ENCODE assay signal across 28 mouse cellular contexts in genomic region chr6:83634106-83634505, GRCm38 (mm10). TPM values are rescaled to one million over a fixed set of nuclear protein-coding genes. Genes with fewer than 3 reads are reported as not detected.
A peak's percentile ranks its signal among the peaks of the same experiment; 100 is the strongest.
DNase-seq lines count a peak whose midpoint lies in the region; ATAC-seq and TF ChIP-seq lines count a peak whose summit lies in the region.
"Not testable (repeated sequence)": the region's sequence is repeated elsewhere in the genome, so short reads cannot be mapped to it uniquely, and the experiment has no call there.
"Had no signal": no experiment of that assay in that cellular context is flagged by ENCODE, and none has a peak within 500 bp of the region (broad histone marks: within the 10 kb centered on the region; RNA-seq: fewer than 3 reads in every experiment).

No protein-coding gene starts in this region.

- 35% methylated on average over 5 of the region's 5 CpGs for WGBS in kidney, embryonic 16.5 days
- 23% methylated on average over 5 of the region's 5 CpGs for WGBS in lung, embryonic 14.5 days

- ATAC-seq in kidney, embryonic 16.5 days (ENCODE audit: low FRiP score, low TSS enrichment), result 0 out of 2 replicates have a peak, but pooled peaks have one; percentile 39
- not testable (repeated sequence) for ATAC-seq in lung, embryonic 14.5 days (ENCODE audit: insufficient read depth)

- H3K27me3 ChIP-seq in kidney, embryonic 16.5 days (ENCODE audit: insufficient read depth, low read length); lung, embryonic 14.5 days (ENCODE audit: insufficient read depth, low read length): not testable (repeated sequence)

- not testable (repeated sequence) for H3K36me3 ChIP-seq in kidney, embryonic 16.5 days (ENCODE audit: insufficient read depth, low read length); lung, embryonic 14.5 days (ENCODE audit: insufficient read depth)

- not testable (repeated sequence) for TF ChIP-seq CTCF in lung, embryonic 14.5 days (IDR thresholded peaks at IDR 0.05; ENCODE audit: low read depth)

- not testable (repeated sequence) for H3K4me1 ChIP-seq in kidney, embryonic 16.5 days (ENCODE audit: insufficient read depth, low read length); lung, embryonic 14.5 days (ENCODE audit: insufficient read depth)

- not testable (repeated sequence) for H3K9me3 ChIP-seq in kidney, embryonic 16.5 days (ENCODE audit: low read length); lung, embryonic 14.5 days (ENCODE audit: low read depth, low read length)

- not testable (repeated sequence) for H3K4me3 ChIP-seq in kidney, embryonic 16.5 days (ENCODE audit: low read length); lung, embryonic 14.5 days (ENCODE audit: low read depth, low read length)

- not testable (repeated sequence) for H3K27ac ChIP-seq in kidney, embryonic 16.5 days (ENCODE audit: low read length); lung, embryonic 14.5 days (ENCODE audit: low read depth)

- H3K9ac ChIP-seq in kidney, embryonic 16.5 days (replicated peaks; ENCODE audit: low read length); lung, embryonic 14.5 days: not testable (repeated sequence)

- not testable (repeated sequence) for H3K4me2 ChIP-seq in kidney, embryonic 16.5 days (replicated peaks; ENCODE audit: low read depth, low read length); lung, embryonic 14.5 days

- DNase-seq in 3T3-L1 (ENCODE audit: low read depth, low spot score), result peak; percentile 58
- peak; percentile 9 for DNase-seq in adrenal gland, adult 2 months
- DNase-seq in adrenal gland, postnatal 14 days, result peak; percentile 19
- DNase-seq in embryo, embryonic 10.5 days (ENCODE audit: low spot score), result peak; percentile 7
- DNase-seq in heart, adult 11 months, result peak; percentile 71
- peak; percentile 5 for DNase-seq in kidney, postnatal 14 days
- peak; percentile 10 for DNase-seq in lung, embryonic 14.5 days

RNA-seq across cellular contexts. Expression of gene Clec4f, which starts 21.9 kb away (rescaled TPM):
- total RNA-seq in adrenal gland, adult 2 months (2021), result under 1 TPM in 1 of 2 experiments, not detected in 1; 0.23 TPM
- polyA plus RNA-seq in adrenal gland, adult 2 months (2012; rRNA removed), result not detected in 2 replicates
- 0.26 and 8.6 TPM in 2 replicates for total RNA-seq in adrenal gland, postnatal 14 days (2021)
- 0.07 TPM in 1 of 2 replicates, not detected in the other for polyA plus RNA-seq in kidney, embryonic 16.5 days (2015; fragmentation: Nextera tagmentation; extraction: Ambion mirVana)
- polyA plus RNA-seq in lung, embryonic 14.5 days (2014; fragmentation: Nextera tagmentation; extraction: Ambion mirVana), result not detected in 2 replicates
- total RNA-seq: common myeloid progenitor, adult 5-6 weeks; gastrocnemius, adult 8-10 months; gastrocnemius, postnatal 25 days; heart, postnatal 10 days; heart, postnatal 36 days; MEL had no signal
- polyA plus RNA-seq: C2C12; CD4-positive, CD25-positive, alpha-beta regulatory T cell, adult 4 months; cerebellum, adult 2 months; embryonic facial prominence, embryonic 13.5 days; forebrain, embryonic 12.5 days; forebrain, embryonic 15.5 days; gonadal fat pad, adult 2 months; heart, adult 2 months; heart, embryonic 10.5 days; hindbrain, embryonic 10.5 days; hindbrain, embryonic 13.5 days; hindbrain, embryonic 16.5 days had no signal

RNA-seq across cellular contexts. Expression of gene Cd207, which starts 43.6 kb away (rescaled TPM):
- not detected for total RNA-seq in adrenal gland, adult 2 months (2021)
- polyA plus RNA-seq in adrenal gland, adult 2 months (2012; rRNA removed), result 0.10 TPM in 1 of 2 replicates, not detected in the other
- 0.37 and 0.64 TPM in 2 replicates for total RNA-seq in adrenal gland, postnatal 14 days (2021)
- polyA plus RNA-seq in kidney, embryonic 16.5 days (2015; fragmentation: Nextera tagmentation; extraction: Ambion mirVana), result not detected in 2 replicates
- not detected in 2 replicates for polyA plus RNA-seq in lung, embryonic 14.5 days (2014; fragmentation: Nextera tagmentation; extraction: Ambion mirVana)
- total RNA-seq: common myeloid progenitor, adult 5-6 weeks; gastrocnemius, adult 8-10 months; gastrocnemius, postnatal 25 days; MEL had no signal
- polyA plus RNA-seq: C2C12; CD4-positive, CD25-positive, alpha-beta regulatory T cell, adult 4 months; cerebellum, adult 2 months; embryonic facial prominence, embryonic 13.5 days; erythroblast, embryonic 14.5 days; forebrain, embryonic 12.5 days; forebrain, embryonic 15.5 days; gonadal fat pad, adult 2 months; heart, embryonic 10.5 days; hindbrain, embryonic 10.5 days; hindbrain, embryonic 13.5 days; hindbrain, embryonic 16.5 days; intestine, embryonic 15.5 days had no signal

Comparison
In these comparisons a context has a peak if more than half of its experiments do, and no peak if none do; other contexts are left out.
1. DNase-seq: peak in every context shown above with its lines; median percentile 71 in heart, adult 11 months; 58 in 3T3-L1; 19 in adrenal gland, postnatal 14 days; 10 in lung, embryonic 14.5 days; 9 in adrenal gland, adult 2 months; 7 in embryo, embryonic 10.5 days; 5 in kidney, postnatal 14 days.